Mouse (Mus musculus) liver, postnatal 0 days (tissue): ENCODE measurements around the gene Art3.

ENCODE experiments used
- CTCF ChIP-seq: sonication (generic); IDR thresholded peaks from 2 replicates; pipeline ENCODE4 v1.5.1; 2016; ENCODE audit warnings: antibody characterized with exemption, low read depth
- EP300 ChIP-seq: IDR thresholded peaks from 2 replicates; pipeline ENCODE4 v1.6.1; 2016; ENCODE audit warnings: antibody characterized with exemption, low read depth, mild to moderate bottlenecking

GRCm38 (mm10) chr5:92381550-92382348, 50.1 kb downstream of the Art3 start:
- TF ChIP-seq CTCF (peak; percentile 82), EP300 (no peak)
